Mouse (Mus musculus): ENCODE measurements at regions not wholly inside any gene's neighbourhood (a gene's known extent, or its start where the extent isn't known, plus 50 kb on each side); places are given as distances from the start of the nearest gene placed in this dataset.
A peak's percentile ranks its signal among the peaks of the same experiment; 100 is the strongest.

GRCm38 (mm10) chrX:56276348-56276747 is 63.7 kb upstream of the Gm773 start:
- DNase-seq (ENCODE audit: low read depth) = no peak

GRCm38 (mm10) chrX:56274170-56274569 is 61.5 kb upstream of the Gm773 start:
- peak; percentile 8 for DNase-seq (ENCODE audit: low read depth)

- DNase-seq (ENCODE audit: low read depth) = no peak
Observed at GRCm38 (mm10) chrX:56269706-56270105, 57.0 kb upstream of the Gm773 start.
